Mouse (Mus musculus): ENCODE data around the gene Nup62.

The Nup62 gene

GRCm38 (mm10) chr7:44819863-44820262 lies 4.0 kb downstream of the Nup62 start:
- DNase-seq: peak; percentile 14

GRCm38 (mm10) chr7:44820525-44820924 lies 4.6 kb downstream of the Nup62 start:
- no peak for DNase-seq

GRCm38 (mm10) chr7:44821666-44822448 lies 6.0 kb downstream of the Nup62 start:
- no peak for DNase-seq

GRCm38 (mm10) chr7:44823409-44823808 lies 7.5 kb downstream of the Nup62 start:
- DNase-seq: peak; percentile 2

- DNase-seq: peak; percentile 72
These were observed 9.0 kb downstream of the Nup62 start for GRCm38 (mm10) chr7:44824872-44825271.

- DNase-seq: no peak
These were observed 10.9 kb downstream of the Nup62 start for GRCm38 (mm10) chr7:44826771-44827170.

GRCm38 (mm10) chr7:44828706-44829105 lies 12.8 kb downstream of the Nup62 start:
- DNase-seq: peak; percentile 5

GRCm38 (mm10) chr7:44832763-44833162 lies 16.9 kb downstream of the Nup62 start:
- no peak for DNase-seq

GRCm38 (mm10) chr7:44835373-44836015 lies 19.6 kb downstream of the Nup62 start:
- no peak for DNase-seq

GRCm38 (mm10) chr7:44836016-44836404 lies 20.1 kb downstream of the Nup62 start:
- DNase-seq: no peak

GRCm38 (mm10) chr7:44836423-44837053 lies 20.6 kb downstream of the Nup62 start:
- DNase-seq: peak; percentile 15

GRCm38 (mm10) chr7:44838073-44838472 lies 22.2 kb downstream of the Nup62 start:
- DNase-seq: no peak

- no peak for DNase-seq
These were observed 23.2 kb downstream of the Nup62 start for GRCm38 (mm10) chr7:44839171-44839490.

GRCm38 (mm10) chr7:44839491-44840191 lies 23.8 kb downstream of the Nup62 start:
- DNase-seq: peak; percentile 36

- peak; percentile 36 for DNase-seq
These were observed 24.5 kb downstream of the Nup62 start for GRCm38 (mm10) chr7:44840426-44840825.

GRCm38 (mm10) chr7:44841825-44842463 lies 26.1 kb downstream of the Nup62 start:
- peak; percentile 20 for DNase-seq

GRCm38 (mm10) chr7:44845006-44845405 lies 29.1 kb downstream of the Nup62 start:
- DNase-seq: peak; percentile 58

GRCm38 (mm10) chr7:44846804-44847203 lies 30.9 kb downstream of the Nup62 start:
- DNase-seq: peak; percentile 73

GRCm38 (mm10) chr7:44847772-44848171 lies 31.9 kb downstream of the Nup62 start:
- DNase-seq: peak; percentile 72

- DNase-seq: peak; percentile 100
These were observed 32.9 kb downstream of the Nup62 start, which contains the start of the genes Akt1s1 and Tbc1d17 for GRCm38 (mm10) chr7:44848561-44849415. Gene Akt1s1, plus strand, starts transcription at chr7:44848991. Gene Tbc1d17, minus strand, starts transcription at chr7:44849079.

GRCm38 (mm10) chr7:44849416-44850111 lies 33.7 kb downstream of the Nup62 start:
- DNase-seq: peak; percentile 94

All from cerebellum, adult 11-12 months (tissue).